Mouse (Mus musculus) forebrain, embryonic 13.5 days (tissue): ENCODE results near the gene Map3k11. TPM values are rescaled to one million over a fixed set of nuclear protein-coding genes. Genes with fewer than 3 reads are reported as not detected.
A peak's percentile ranks its signal among the peaks of the same experiment; 100 is the strongest.

Experiments
- ATAC-seq: fragments of 200-750 bp; cut with Nextera tagmentation; 2 replicates; pipeline ENCODE4 v1.8.0; 2017
- H3K27ac ChIP-seq: fragments of 300-500 bp; sonication (generic); 2 replicates; pipeline ENCODE4 v1.5.1; 2015; ENCODE audit warnings: inconsistent platforms, mild to moderate bottlenecking, moderate library complexity
- H3K27me3 ChIP-seq: fragments of 300-500 bp; sonication (generic); 2 replicates; pipeline ENCODE4 v1.6.1; 2015; ENCODE audit warnings: mild to moderate bottlenecking, inconsistent platforms
- H3K36me3 ChIP-seq: fragments of 300-500 bp; sonication (generic); 2 replicates; pipeline ENCODE4 v1.6.1; 2015; ENCODE audit warnings: mild to moderate bottlenecking, inconsistent platforms; ENCODE audit not compliant: poor library complexity, severe bottlenecking
- H3K4me1 ChIP-seq: fragments of 300-500 bp; sonication (generic); 2 replicates; pipeline ENCODE4 v1.6.1; 2015; ENCODE audit warnings: inconsistent platforms
- H3K4me2 ChIP-seq: fragments of 300-500 bp; sonication (generic); 2 replicates; pipeline ENCODE4 v1.6.1; 2015; ENCODE audit warnings: inconsistent platforms, mild to moderate bottlenecking, moderate library complexity
- H3K4me3 ChIP-seq: fragments of 300-500 bp; sonication (generic); 2 replicates; pipeline ENCODE4 v1.5.1; 2015; ENCODE audit warnings: mild to moderate bottlenecking, inconsistent platforms
- H3K9ac ChIP-seq: fragments of 300-500 bp; sonication (generic); 2 replicates; pipeline ENCODE4 v1.6.1; 2015; ENCODE audit warnings: mild to moderate bottlenecking, inconsistent platforms
- H3K9me3 ChIP-seq: fragments of 300-500 bp; sonication (generic); replicated peaks from 2 replicates; pipeline ENCODE4 v1.6.1; 2016; ENCODE audit warnings: inconsistent platforms
- WGBS: fragments of 180-500 bp; shearing (Covaris S2); methylation state at CpG from one replicate; pipeline ENCODE4 v1.1.7; 2015; 5-methylcytosine and 5-hydroxymethylcytosine counted together
- polyA plus RNA-seq: library from polyadenylated mRNA; unstranded; fragments of >200 nt; fragmentation: Nextera tagmentation; extraction: Ambion mirVana; gene quantifications from 2 replicates; pipeline ENCODE4 v1.2.1, GENCODE M21; 2015

Gene Map3k11
- polyA plus RNA-seq, 1 experiment from 2014 or later: 11.7 TPM

DNA sequence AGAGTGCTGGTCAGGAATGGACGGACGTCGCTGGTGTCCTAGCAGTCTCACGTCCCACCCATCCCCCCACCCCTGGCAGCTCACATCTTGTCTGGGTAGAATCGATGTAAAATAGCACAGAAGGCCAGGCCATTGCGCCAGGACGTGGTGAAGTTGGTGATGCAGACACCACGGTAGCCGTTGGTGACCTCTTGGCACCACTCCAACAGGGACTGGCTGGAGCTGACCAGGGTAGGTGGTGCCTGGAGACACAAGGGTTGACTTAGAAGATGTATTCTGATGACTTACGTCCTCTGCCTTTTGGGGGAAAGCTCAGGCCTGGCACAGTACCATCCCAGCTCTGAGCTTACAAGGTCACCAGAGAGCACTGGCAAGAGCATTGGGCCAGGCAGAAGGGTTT, 28.4 kb downstream of the Map3k11 start:
- Histone ChIP-seq H3K9me3 (no peaks in the 10 kb centered on the region), H3K36me3 (peaks cover 92% of the 10 kb centered on the region), H3K9ac (no peak overlapping the region), H3K27ac (no peak overlapping the region), H3K4me3 (no peak overlapping the region), H3K4me2 (0 out of 2 replicates have a peak overlapping the region, but pooled peaks have one; percentile 47), H3K4me1 (peaks cover 20% of the 10 kb centered on the region), H3K27me3 (peaks cover 4% of the 10 kb centered on the region; the same call in 1 of the 2 replicates)
- WGBS: 56% methylated on average over 10 of the region's 10 CpGs
- ATAC-seq: no peak

DNA sequence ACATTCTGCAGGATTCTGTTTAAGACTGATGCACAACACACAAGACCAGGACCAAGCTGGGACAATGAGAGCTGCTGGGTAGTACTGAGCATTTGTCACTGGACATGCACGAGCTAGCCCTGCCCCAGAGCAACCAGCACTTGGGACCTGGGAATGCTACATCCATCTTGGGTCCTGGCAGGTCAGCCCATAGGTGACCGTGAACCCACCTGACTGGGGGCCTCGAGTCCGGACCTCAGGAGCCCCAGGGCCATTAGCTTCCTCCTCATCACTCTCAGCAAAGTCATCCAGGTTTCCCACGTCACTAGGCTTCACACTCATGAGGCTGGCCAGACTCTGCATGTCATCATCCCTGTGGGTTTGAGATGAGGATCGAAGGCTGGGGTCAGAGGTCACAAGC, 32.7 kb downstream of the Map3k11 start:
- no peak for ATAC-seq
- 96% methylated on average over 6 of the region's 6 CpGs for WGBS
- Histone ChIP-seq H3K4me1 (peaks cover 29% of the 10 kb centered on the region), H3K36me3 (peaks cover 94% of the 10 kb centered on the region), H3K4me2 (no peak overlapping the region), H3K9ac (no peak overlapping the region), H3K9me3 (no peaks in the 10 kb centered on the region), H3K27me3 (peaks cover 4% of the 10 kb centered on the region; the same call in 1 of the 2 replicates), H3K27ac (no peak overlapping the region), H3K4me3 (no peak overlapping the region)

DNA sequence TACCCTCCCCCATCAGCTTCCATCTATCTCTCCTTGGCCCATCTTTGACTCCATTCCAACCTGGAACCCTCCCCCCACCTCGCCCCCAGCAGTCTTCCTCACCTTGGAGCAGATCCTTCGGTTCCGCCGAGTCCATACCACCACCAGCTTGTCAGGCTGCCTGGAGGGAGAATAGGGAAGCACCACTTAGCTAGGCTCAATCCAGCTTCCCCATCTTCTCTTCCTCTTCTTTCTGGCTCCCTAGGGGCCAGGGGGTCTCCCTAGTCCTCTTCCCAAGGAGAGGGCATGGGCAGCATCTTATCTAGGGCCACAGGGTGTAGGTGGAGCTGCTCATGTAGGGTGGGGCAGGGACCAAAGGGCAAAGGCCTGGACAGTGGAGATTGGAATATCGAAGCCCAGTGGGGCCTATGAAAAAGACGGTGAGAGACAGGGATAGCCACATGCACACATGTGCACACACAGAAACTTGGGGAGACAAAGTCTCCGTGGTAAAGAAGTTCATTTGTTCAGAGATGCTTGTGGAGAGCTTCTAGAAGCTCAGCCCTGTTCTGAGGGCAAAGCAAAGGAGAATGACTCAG, 34.4 kb downstream of the Map3k11 start:
- Histone ChIP-seq H3K4me2 (no peak overlapping the region), H3K27me3 (no peaks in the 10 kb centered on the region), H3K9ac (no peak overlapping the region), H3K36me3 (peaks cover 80% of the 10 kb centered on the region), H3K9me3 (no peaks in the 10 kb centered on the region), H3K4me3 (no peak overlapping the region), H3K4me1 (peaks cover 36% of the 10 kb centered on the region), H3K27ac (no peak overlapping the region)
- ATAC-seq: no peak
- 91% methylated on average over 7 of the region's 7 CpGs for WGBS

DNA sequence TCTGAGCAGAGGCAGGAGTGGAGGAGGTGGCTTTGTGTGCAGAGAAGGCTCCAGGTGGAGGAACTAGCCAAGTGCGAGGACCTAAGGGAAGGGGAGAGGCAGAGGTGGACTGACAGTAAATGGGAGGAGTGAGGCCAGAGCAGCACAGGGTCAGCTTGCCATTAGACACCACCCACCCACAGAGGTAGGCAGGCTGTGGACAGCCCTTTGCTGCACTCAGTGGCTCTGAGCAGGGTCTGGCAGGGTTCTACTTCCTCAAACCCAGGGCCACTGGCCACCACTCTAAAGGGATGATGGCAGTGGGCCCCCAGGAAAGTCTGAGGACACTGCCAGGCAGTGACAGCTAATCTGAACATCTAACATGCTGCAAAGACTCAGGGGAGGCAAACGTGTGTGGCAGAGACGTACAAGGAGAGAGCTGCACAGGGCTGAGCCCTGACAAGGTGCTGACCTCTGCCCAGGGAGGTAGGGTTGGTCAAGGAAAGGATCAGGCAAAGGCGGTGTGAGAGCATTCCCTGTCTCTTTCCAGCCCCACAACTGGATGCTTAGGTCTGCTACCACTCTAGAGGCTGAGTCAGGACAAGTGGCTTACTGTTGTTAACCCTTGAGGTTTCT, 35.5 kb downstream of the Map3k11 start:
- Histone ChIP-seq H3K36me3 (peaks cover 69% of the 10 kb centered on the region), H3K9me3 (no peaks in the 10 kb centered on the region), H3K27ac (no peak overlapping the region; the same call in 1 of the 2 replicates), H3K4me2 (no peak overlapping the region), H3K9ac (0 out of 2 replicates have a peak overlapping the region, but pooled peaks have one; percentile 14), H3K4me1 (peaks cover 44% of the 10 kb centered on the region), H3K4me3 (0 out of 2 replicates have a peak overlapping the region, but pooled peaks have one; percentile 39), H3K27me3 (no peaks in the 10 kb centered on the region)
- 79% methylated on average over 4 of the region's 4 CpGs for WGBS
- no peak for ATAC-seq

DNA sequence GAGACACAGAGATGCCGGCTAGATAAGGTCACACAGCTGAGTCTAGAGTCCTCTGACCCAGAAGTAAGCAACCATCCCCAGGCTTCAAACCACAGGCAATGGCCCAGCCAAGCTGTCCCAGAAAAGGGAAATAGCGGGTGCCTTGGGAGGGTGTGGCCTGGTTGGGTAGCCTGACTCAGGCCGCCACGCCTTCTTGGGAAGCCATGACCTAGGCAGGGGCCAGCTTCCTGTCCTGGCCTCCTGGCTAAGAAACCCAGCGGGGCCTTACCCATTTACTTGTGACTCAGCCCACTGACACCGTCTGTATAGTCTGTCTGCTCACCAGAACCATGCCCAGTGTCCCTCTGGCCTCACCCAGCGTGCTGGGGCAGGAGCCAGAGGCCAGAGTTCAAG, 36.0 kb downstream of the Map3k11 start:
- Histone ChIP-seq H3K4me2 (peak overlapping the region; percentile 99; the same call in 1 of the 2 replicates), H3K36me3 (peaks cover 64% of the 10 kb centered on the region)

DNA sequence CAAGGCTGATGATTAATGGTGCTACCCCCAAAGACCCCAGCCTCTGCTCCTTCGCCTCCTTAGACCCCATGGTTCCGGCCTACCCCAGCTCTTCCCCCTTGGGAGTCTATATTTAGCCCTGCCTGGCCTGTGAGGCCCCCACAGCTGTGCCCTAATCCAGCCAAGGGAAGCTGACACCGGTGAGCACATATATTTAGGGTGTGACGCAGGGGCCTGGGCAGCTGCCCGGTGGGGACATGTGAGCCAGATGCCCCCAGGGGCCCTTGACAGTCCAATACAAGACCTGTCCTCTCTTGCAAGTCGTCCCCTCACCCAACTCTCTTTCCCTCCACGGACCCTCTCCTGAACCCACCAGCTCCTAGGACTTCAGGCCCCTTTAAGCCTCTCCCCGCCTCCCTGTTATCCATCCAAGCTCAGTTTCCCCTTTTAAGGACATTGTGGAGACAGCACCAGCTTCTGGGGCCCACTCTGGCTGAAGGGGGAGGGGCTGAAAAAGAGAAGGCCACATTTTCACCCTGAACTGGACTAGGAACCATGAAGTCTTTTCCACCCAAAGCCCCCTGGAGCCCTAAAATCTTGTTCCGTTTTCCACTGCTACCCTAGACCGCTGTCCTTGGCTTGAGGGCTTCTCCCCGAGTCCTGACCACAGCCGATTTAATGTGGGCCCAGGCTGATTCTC, 36.6 kb downstream of the Map3k11 start:
- H3K27me3 ChIP-seq: no peaks in the 10 kb centered on the region
- WGBS: 90% methylated on average over 12 of the region's 12 CpGs
- H3K4me1 ChIP-seq: peaks cover 51% of the 10 kb centered on the region
- peak overlapping the region; percentile 99 for H3K4me2 ChIP-seq
- no peak for ATAC-seq
- peak overlapping the region; percentile 39 for H3K4me3 ChIP-seq
- H3K36me3 ChIP-seq: peaks cover 58% of the 10 kb centered on the region
- no peaks in the 10 kb centered on the region for H3K9me3 ChIP-seq
- H3K9ac ChIP-seq: peak overlapping the region; percentile 67
- H3K27ac ChIP-seq: no peak overlapping the region

More for the DNA sequence above, 36.0 kb downstream of the Map3k11 start:
- 75% methylated on average over 7 of the region's 7 CpGs for WGBS
- no peaks in the 10 kb centered on the region for H3K27me3 ChIP-seq
- peak overlapping the region; percentile 67 for H3K9ac ChIP-seq
- H3K4me1 ChIP-seq: peaks cover 45% of the 10 kb centered on the region
- no peaks in the 10 kb centered on the region for H3K9me3 ChIP-seq
- no peak overlapping the region for H3K27ac ChIP-seq
- ATAC-seq: no peak
- H3K4me3 ChIP-seq: peak overlapping the region; percentile 39; the same call in 1 of the 2 replicates

DNA sequence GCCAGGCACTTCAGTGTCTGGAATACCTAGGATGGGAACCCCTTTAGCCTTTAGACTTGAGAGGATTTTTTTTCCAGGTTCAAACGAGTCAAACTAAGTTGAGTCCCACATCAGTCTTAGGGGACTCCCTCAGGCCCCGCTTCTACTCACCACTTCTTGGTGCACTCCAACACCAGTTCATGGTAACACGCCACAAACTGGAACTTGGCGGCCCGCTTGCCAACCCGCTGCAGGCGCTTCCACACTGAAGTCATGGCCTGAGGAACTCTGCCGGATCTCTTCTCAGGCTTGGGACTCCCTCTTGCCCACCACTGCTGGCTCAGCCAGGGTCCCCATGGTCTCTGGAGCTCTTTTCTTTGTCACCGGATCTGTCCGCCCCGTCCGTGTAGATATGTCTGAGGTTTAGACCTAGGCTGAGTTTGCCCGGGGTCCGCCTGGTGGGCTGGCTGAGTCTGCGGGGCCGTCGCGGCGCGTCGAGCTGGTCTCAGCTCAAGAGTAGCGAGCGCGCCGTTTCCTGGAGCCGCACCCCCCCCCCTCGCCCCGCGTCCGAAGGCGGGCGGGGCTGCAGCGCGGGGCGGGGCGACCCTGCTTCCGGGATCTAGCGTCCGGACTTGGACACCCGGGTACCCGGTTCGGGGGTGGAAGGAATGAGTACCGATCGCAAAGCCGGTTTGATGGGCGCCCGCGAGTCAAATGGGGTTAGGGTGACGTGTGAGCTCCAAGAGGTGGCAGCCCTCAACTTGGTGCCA, 37.4 kb downstream of the Map3k11 start, which contains the start of gene Ehbp1l1:
TSS of gene Ehbp1l1 (minus strand) at position 551 of the 749 bp plus-strand sequence.
- WGBS: 12% methylated on average over 47 of the region's 49 CpGs
- ATAC-seq: no peak
- no peaks in the 10 kb centered on the region for H3K9me3 ChIP-seq
- peak within 1 kb of the TSS; percentile 99 for H3K4me2 ChIP-seq
- H3K9ac ChIP-seq: peak within 1 kb of the TSS; percentile 100
- H3K36me3 ChIP-seq: peaks cover 50% of the 10 kb centered on the region
- H3K4me1 ChIP-seq: peaks cover 59% of the 10 kb centered on the region
- H3K27me3 ChIP-seq: no peaks in the 10 kb centered on the region
- H3K27ac ChIP-seq: no peak within 1 kb of the TSS; the same call in 1 of the 2 replicates
- H3K4me3 ChIP-seq: peak within 1 kb of the TSS; percentile 97

DNA sequence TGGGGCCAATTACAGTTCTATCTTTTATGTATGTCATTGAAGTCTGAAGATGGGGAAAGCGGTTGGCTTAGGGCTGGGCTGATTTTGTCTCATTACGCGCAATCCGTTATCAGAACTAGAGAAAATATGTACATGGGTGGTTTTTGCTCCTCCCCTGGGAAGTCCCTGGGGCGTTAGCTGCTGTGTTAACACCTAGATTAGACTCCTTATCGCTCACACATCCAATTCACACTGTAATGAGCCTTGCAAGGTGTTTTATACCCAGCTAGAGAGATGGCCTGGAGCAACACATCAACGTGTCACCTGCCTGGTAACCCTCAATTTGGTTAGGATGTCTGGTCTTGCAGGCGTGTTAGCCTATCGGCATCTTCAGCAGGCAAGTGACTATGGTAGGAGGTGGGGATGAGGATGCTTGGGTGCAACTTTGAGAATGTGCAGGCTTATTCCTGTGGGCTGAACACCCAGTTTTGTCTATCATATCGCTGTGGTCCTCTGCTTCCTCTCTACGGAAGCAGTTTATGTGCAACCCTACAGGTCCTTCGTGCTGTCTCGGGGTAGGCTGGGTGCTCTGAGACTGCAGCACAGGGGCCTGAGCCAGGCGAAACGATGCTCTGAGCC, 38.5 kb downstream of the Map3k11 start:
- WGBS: 83% methylated on average over 15 of the region's 15 CpGs
- Histone ChIP-seq H3K27ac (no peak overlapping the region), H3K4me2 (peak overlapping the region; percentile 99)

DNA sequence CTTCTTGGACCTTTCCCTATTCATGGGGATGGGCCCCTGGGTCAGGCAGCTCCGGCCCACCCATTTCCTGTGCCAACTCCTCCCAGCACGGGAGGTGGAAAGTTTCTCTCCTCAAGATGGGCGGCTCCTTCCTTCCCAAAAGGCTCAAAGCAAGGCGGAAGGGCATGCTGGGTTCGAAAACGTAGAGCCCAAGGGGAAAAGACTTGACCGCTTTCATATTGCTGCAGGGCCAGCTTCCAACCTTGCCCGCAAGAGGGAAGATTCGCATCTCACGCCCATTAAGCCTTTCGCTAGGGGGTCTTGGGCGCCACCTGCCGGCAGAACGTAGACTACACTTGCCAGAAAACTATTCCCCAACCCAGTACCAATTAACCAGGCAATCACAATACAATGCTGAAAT, 39.2 kb downstream of the Map3k11 start:
- WGBS: 6% methylated on average over 14 of the region's 14 CpGs
- Histone ChIP-seq H3K27me3 (no peaks in the 10 kb centered on the region), H3K4me2 (peak overlapping the region; percentile 99), H3K4me1 (peaks cover 68% of the 10 kb centered on the region), H3K9me3 (no peaks in the 10 kb centered on the region), H3K4me3 (peak overlapping the region; percentile 97), H3K9ac (peak overlapping the region; percentile 100), H3K27ac (peak overlapping the region; percentile 97; the same call in 1 of the 2 replicates), H3K36me3 (peaks cover 33% of the 10 kb centered on the region)
- ATAC-seq: peak; percentile 16; the same call in 1 of the 2 replicates

More for the DNA sequence above, 38.5 kb downstream of the Map3k11 start:
- no peaks in the 10 kb centered on the region for H3K27me3 ChIP-seq
- H3K9ac ChIP-seq: peak overlapping the region; percentile 100
- peaks cover 68% of the 10 kb centered on the region for H3K4me1 ChIP-seq
- H3K36me3 ChIP-seq: peaks cover 39% of the 10 kb centered on the region
- peak overlapping the region; percentile 97 for H3K4me3 ChIP-seq
- no peak for ATAC-seq
- no peaks in the 10 kb centered on the region for H3K9me3 ChIP-seq

DNA sequence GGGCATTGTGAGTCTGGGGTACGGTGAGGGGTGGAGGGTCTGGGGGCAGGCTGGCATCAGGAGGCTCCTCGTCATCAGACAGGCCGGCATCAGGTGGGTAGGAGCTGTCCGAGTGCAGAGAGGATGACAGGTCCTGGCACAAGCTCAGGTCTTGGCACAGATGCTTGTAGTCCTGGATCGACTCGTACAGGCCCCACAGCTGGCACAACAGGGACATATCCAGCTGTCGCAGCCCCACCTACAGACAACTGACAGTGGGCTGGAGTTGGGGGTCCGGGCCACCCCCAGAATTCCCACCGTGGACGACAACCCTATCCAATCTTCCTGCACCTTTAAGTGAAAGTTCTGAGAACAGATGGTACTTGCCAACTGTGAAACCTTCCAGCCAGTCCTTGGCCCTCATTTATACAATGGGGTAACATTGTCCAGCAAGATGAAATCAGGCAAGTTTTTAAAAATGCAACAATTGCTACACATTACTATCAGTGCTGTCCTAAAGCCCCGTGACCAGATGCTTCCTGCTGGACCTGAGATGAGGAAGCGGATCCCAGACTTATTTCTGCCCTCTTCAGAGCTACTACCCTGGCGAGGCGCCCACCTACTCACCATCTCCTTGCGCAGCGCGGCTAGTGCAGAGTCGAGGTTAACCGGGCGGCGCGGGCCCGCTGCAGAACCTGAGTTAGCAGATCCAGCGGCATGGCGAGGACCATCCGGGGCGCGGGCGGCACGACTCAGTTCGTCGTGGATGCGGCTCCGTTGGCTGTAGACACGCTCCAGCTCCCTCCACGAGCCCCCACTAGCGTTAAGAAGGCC, 40.3 kb downstream of the Map3k11 start:
- Histone ChIP-seq H3K27ac (peak overlapping the region; percentile 97), H3K9ac (peak overlapping the region; percentile 100), H3K27me3 (no peaks in the 10 kb centered on the region), H3K4me2 (peak overlapping the region; percentile 99), H3K4me1 (peaks cover 68% of the 10 kb centered on the region), H3K36me3 (peaks cover 22% of the 10 kb centered on the region), H3K9me3 (no peaks in the 10 kb centered on the region), H3K4me3 (peak overlapping the region; percentile 97)
- 6% methylated on average over 37 of the region's 37 CpGs for WGBS
- peak; percentile 31 for ATAC-seq

DNA sequence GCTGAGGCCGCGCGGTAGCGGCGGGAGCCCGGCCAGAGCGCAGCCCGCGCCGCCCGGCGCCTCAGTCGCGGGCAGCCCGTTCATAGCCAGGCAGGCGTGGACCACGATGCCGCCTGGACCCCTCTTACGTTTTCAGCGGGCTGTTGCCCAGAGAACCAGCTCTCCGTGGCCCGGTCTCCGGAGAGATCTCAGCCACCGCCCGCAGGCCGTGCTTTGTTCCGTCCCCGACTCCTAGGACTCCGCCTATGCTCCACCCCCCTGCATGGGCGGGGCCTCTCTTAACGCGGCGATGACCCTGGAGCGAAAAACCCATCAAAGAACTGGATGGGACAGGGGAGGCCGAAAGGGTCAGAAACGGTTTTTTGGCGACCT, 40.9 kb downstream of the Map3k11 start, which contains the start of gene Fam89b:
TSS of gene Fam89b (minus strand) at position 210 of the 372 bp plus-strand sequence.
- ATAC-seq: peak; percentile 84
- Histone ChIP-seq H3K27me3 (no peaks in the 10 kb centered on the region), H3K36me3 (peaks cover 16% of the 10 kb centered on the region), H3K4me1 (peaks cover 67% of the 10 kb centered on the region), H3K27ac (peak within 1 kb of the TSS; percentile 97), H3K9me3 (no peaks in the 10 kb centered on the region), H3K4me3 (peak within 1 kb of the TSS; percentile 97), H3K9ac (peak within 1 kb of the TSS; percentile 100), H3K4me2 (peak within 1 kb of the TSS; percentile 99)
- under 1% methylated on average over 24 of the region's 37 CpGs for WGBS
